Mouse (Mus musculus) limb, embryonic 10.5 days (tissue): ENCODE measurements at regions not wholly inside any gene's neighbourhood (a gene's known extent, or its start where the extent isn't known, plus 50 kb on each side); places are given as distances from the start of the nearest gene placed in this dataset.

Source experiments
- DNase-seq: peaks from one replicate; pipeline ENCODE4 v3.0.0-alpha.2; 2017; ENCODE audit warnings: low spot score
- H3K27ac ChIP-seq: fragments of 300-500 bp; sonication (generic); 2 replicates; pipeline ENCODE4 v1.5.1; 2016; ENCODE audit warnings: mild to moderate bottlenecking
- H3K27me3 ChIP-seq: fragments of 300-500 bp; sonication (generic); 2 replicates; pipeline ENCODE4 v1.6.1; 2016; ENCODE audit warnings: low read depth, mild to moderate bottlenecking; ENCODE audit not compliant: poor library complexity, severe bottlenecking
- H3K36me3 ChIP-seq: fragments of 300-500 bp; sonication (generic); 2 replicates; pipeline ENCODE4 v1.6.1; 2016; ENCODE audit warnings: mild to moderate bottlenecking, moderate library complexity
- H3K4me1 ChIP-seq: fragments of 300-500 bp; sonication (generic); 2 replicates; pipeline ENCODE4 v1.6.1; 2016
- H3K4me3 ChIP-seq: fragments of 300-500 bp; sonication (generic); 2 replicates; pipeline ENCODE4 v1.5.1; 2016; ENCODE audit warnings: mild to moderate bottlenecking, moderate library complexity
- H3K9me3 ChIP-seq: fragments of 300-500 bp; sonication (generic); replicated peaks from 2 replicates; pipeline ENCODE4 v1.6.1; 2016; ENCODE audit warnings: mild to moderate bottlenecking
- WGBS: fragments of 180-500 bp; shearing (Covaris S2); methylation state at CpG from one replicate; pipeline ENCODE4 v1.1.7; 2016; 5-methylcytosine and 5-hydroxymethylcytosine counted together

DNA sequence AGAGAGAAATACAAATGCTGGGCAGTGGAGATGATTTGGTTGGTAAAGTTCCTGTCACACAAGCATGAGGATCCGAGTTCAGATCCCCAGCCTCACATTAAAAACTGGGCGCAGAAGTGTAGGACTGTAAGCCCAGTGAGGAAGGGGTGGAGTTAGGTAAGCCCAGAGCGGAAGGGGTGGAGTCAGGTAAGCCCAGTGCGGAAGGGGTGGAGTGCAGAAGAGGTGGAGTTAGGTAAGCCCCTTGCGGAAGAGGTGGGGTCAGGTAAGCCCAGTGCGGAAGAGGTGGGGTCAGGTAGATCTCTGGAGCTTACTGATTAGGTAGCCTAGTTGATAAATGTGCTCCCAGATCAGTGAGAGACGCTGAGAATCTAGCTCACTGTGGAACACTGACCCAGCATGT, 97.4 kb upstream of the Klf13 start:
- no peaks in the 10 kb centered on the region for H3K36me3 ChIP-seq
- H3K4me3 ChIP-seq: no peak overlapping the region
- no peak overlapping the region for H3K27ac ChIP-seq
- H3K27me3 ChIP-seq: no peaks in the 10 kb centered on the region
- peaks cover 8% of the 10 kb centered on the region; the same call in 1 of the 2 replicates for H3K4me1 ChIP-seq
- DNase-seq: no peak
- 89% methylated on average over 7 of the region's 7 CpGs for WGBS
- H3K9me3 ChIP-seq: no peaks in the 10 kb centered on the region

- Histone ChIP-seq H3K27me3 (no peaks in the 10 kb centered on the region), H3K9me3 (no peaks in the 10 kb centered on the region), H3K4me1 (peaks cover 8% of the 10 kb centered on the region; the same call in 1 of the 2 replicates), H3K27ac (no peak overlapping the region), H3K4me3 (no peak overlapping the region), H3K36me3 (no peaks in the 10 kb centered on the region)
- no peak for DNase-seq
- WGBS: 64% methylated on average over 8 of the region's 8 CpGs
Measured at GRCm38 (mm10) chr7:64035025-64035606, 96.4 kb upstream of the Klf13 start.

DNA sequence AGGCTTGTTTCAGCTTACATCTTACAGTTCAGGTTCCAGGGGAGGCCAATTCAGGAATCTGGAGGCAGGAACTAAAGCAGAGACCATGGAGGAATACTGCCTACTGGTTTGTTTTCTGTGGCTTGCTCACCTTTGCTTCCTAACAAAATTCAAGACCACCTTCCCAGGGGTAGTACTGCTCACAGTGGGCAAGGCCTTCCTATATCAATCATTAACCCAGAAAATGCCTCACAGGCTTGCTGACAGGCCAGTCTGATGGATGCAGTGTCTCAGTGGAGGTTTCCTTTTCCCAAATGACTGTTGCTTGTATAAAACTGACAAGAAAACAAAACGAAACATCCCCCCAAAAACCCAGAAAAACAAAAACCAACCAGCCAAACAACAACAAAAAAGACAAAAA, 95.8 kb upstream of the Klf13 start:
- no peaks in the 10 kb centered on the region for H3K9me3 ChIP-seq
- H3K4me3 ChIP-seq: no peak overlapping the region
- no peaks in the 10 kb centered on the region for H3K36me3 ChIP-seq
- no peaks in the 10 kb centered on the region for H3K27me3 ChIP-seq
- H3K27ac ChIP-seq: no peak overlapping the region
- 80% methylated on average over 1 of the region's 1 CpGs for WGBS
- peaks cover 8% of the 10 kb centered on the region; the same call in 1 of the 2 replicates for H3K4me1 ChIP-seq
- DNase-seq: no peak

GRCm38 (mm10) chr7:64033388-64033787, 94.7 kb upstream of the Klf13 start:
- no peak for DNase-seq
- peaks cover 8% of the 10 kb centered on the region; the same call in 1 of the 2 replicates for H3K4me1 ChIP-seq
- WGBS: 61% methylated on average over 2 of the region's 2 CpGs
- H3K27ac ChIP-seq: no peak overlapping the region
- H3K4me3 ChIP-seq: no peak overlapping the region
- no peaks in the 10 kb centered on the region for H3K27me3 ChIP-seq
- H3K36me3 ChIP-seq: no peaks in the 10 kb centered on the region
- H3K9me3 ChIP-seq: no peaks in the 10 kb centered on the region

- no peak overlapping the region for H3K4me3 ChIP-seq
- H3K36me3 ChIP-seq: no peaks in the 10 kb centered on the region
- 70% methylated on average over 9 of the region's 9 CpGs for WGBS
- H3K27me3 ChIP-seq: no peaks in the 10 kb centered on the region
- no peak for DNase-seq
- no peaks in the 10 kb centered on the region for H3K9me3 ChIP-seq
- no peak overlapping the region for H3K27ac ChIP-seq
- peaks cover 8% of the 10 kb centered on the region; the same call in 1 of the 2 replicates for H3K4me1 ChIP-seq
Measured at GRCm38 (mm10) chr7:64032921-64033354, 94.2 kb upstream of the Klf13 start.

DNA sequence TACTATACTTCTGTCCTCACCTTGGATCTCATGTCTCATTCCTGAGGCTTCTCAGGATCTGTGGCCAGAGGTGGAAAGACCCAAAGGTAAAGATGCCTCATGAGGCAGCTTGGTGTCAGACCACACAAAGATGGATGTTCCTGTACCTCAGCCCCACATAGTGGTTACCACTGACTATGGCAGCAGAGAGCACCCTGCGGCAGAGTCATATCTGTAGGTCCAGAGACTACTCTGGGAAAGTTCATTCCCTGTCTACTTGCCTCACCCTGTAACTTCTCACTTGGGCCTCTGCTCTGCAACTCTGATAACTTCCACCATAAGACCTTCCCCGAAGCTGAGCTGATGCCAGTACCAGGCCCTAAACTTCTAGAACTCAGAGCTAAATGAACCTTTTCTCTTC, 91.9 kb upstream of the Klf13 start:
- Histone ChIP-seq H3K36me3 (no peaks in the 10 kb centered on the region), H3K27ac (no peak overlapping the region), H3K4me3 (no peak overlapping the region), H3K9me3 (no peaks in the 10 kb centered on the region), H3K4me1 (peaks cover 10% of the 10 kb centered on the region; the same call in 1 of the 2 replicates), H3K27me3 (no peaks in the 10 kb centered on the region)
- no peak for DNase-seq
- 91% methylated on average over 2 of the region's 2 CpGs for WGBS

GRCm38 (mm10) chr7:64027100-64027499, 88.4 kb upstream of the Klf13 start:
- no peak for DNase-seq
- H3K27me3 ChIP-seq: no peaks in the 10 kb centered on the region
- no peak overlapping the region for H3K27ac ChIP-seq
- H3K4me3 ChIP-seq: no peak overlapping the region
- no peaks in the 10 kb centered on the region for H3K36me3 ChIP-seq
- WGBS: 91% methylated on average over 7 of the region's 7 CpGs
- no peaks in the 10 kb centered on the region for H3K9me3 ChIP-seq
- H3K4me1 ChIP-seq: peaks cover 9% of the 10 kb centered on the region; the same call in 1 of the 2 replicates

DNA sequence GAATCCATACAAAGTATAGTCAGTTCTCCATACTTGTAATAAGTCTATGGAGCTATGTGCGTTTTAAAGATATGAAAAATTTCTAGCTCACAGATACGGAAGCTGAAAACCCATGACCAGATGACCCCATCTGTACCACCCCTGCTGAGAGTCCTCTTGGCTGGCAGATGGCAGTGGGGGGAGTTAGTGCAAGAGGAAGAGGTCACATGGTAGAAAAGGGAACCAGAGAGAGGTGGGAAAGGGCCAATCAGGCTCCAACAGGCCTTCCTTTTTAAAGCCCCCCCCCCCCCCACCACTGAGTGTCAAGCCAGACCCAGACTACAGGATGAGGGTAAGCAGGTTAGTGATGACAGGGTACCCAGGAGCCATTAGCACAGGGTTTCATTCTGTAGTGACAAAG, 86.4 kb upstream of the Klf13 start:
- no peaks in the 10 kb centered on the region for H3K9me3 ChIP-seq
- no peak for DNase-seq
- WGBS: 85% methylated on average over 2 of the region's 2 CpGs
- H3K36me3 ChIP-seq: no peaks in the 10 kb centered on the region
- H3K27me3 ChIP-seq: no peaks in the 10 kb centered on the region
- H3K27ac ChIP-seq: no peak overlapping the region
- H3K4me3 ChIP-seq: no peak overlapping the region
- peaks cover 9% of the 10 kb centered on the region; the same call in 1 of the 2 replicates for H3K4me1 ChIP-seq

GRCm38 (mm10) chr7:64024253-64024652, 85.5 kb upstream of the Klf13 start:
- no peaks in the 10 kb centered on the region for H3K36me3 ChIP-seq
- WGBS: 90% methylated on average over 4 of the region's 4 CpGs
- H3K9me3 ChIP-seq: no peaks in the 10 kb centered on the region
- H3K4me3 ChIP-seq: no peak overlapping the region
- no peaks in the 10 kb centered on the region for H3K27me3 ChIP-seq
- peaks cover 9% of the 10 kb centered on the region; the same call in 1 of the 2 replicates for H3K4me1 ChIP-seq
- DNase-seq: no peak
- no peak overlapping the region for H3K27ac ChIP-seq

GRCm38 (mm10) chr7:64022711-64023468, 84.2 kb upstream of the Klf13 start:
- DNase-seq: no peak
- Histone ChIP-seq H3K36me3 (no peaks in the 10 kb centered on the region), H3K9me3 (no peaks in the 10 kb centered on the region), H3K4me1 (peaks cover 9% of the 10 kb centered on the region; the same call in 1 of the 2 replicates), H3K27ac (no peak overlapping the region), H3K27me3 (no peaks in the 10 kb centered on the region), H3K4me3 (no peak overlapping the region)
- 73% methylated on average over 7 of the region's 7 CpGs for WGBS

- Histone ChIP-seq H3K27me3 (no peaks in the 10 kb centered on the region), H3K4me1 (peaks cover 6% of the 10 kb centered on the region; the same call in 1 of the 2 replicates), H3K27ac (no peak overlapping the region), H3K36me3 (no peaks in the 10 kb centered on the region), H3K9me3 (no peaks in the 10 kb centered on the region), H3K4me3 (no peak overlapping the region)
- WGBS: 70% methylated on average over 9 of the region's 9 CpGs
- no peak for DNase-seq
Measured at GRCm38 (mm10) chr7:64021241-64022108, 82.8 kb upstream of the Klf13 start.

- Histone ChIP-seq H3K27ac (no peak overlapping the region), H3K4me1 (peaks cover 6% of the 10 kb centered on the region; the same call in 1 of the 2 replicates), H3K9me3 (no peaks in the 10 kb centered on the region), H3K27me3 (no peaks in the 10 kb centered on the region), H3K4me3 (no peak overlapping the region), H3K36me3 (no peaks in the 10 kb centered on the region)
- DNase-seq: no peak
- 77% methylated on average over 3 of the region's 3 CpGs for WGBS
Measured at GRCm38 (mm10) chr7:64018107-64018506, 79.4 kb upstream of the Klf13 start.

- no peaks in the 10 kb centered on the region for H3K9me3 ChIP-seq
- H3K36me3 ChIP-seq: no peaks in the 10 kb centered on the region
- no peak overlapping the region for H3K4me3 ChIP-seq
- H3K27me3 ChIP-seq: no peaks in the 10 kb centered on the region
- no peak overlapping the region for H3K27ac ChIP-seq
- DNase-seq: no peak
- H3K4me1 ChIP-seq: no peaks in the 10 kb centered on the region; the same call in 1 of the 2 replicates
- 88% methylated on average over 3 of the region's 3 CpGs for WGBS
Measured at GRCm38 (mm10) chr7:64016874-64017273, 78.2 kb upstream of the Klf13 start.
